Mouse (Mus musculus) liver, embryonic 11.5 days (tissue): Measurements from ENCODE around the gene H2-K1. TPM values are rescaled to one million over a fixed set of nuclear protein-coding genes. Genes with fewer than 3 reads are reported as not detected.
A peak's percentile ranks its signal among the peaks of the same experiment; 100 is the strongest.
"Not testable (repeated sequence)": the region's sequence is repeated elsewhere in the genome, so short reads cannot be mapped to it uniquely, and the experiment has no call there.

Experiments
- ATAC-seq: fragments of 200-750 bp; cut with Nextera tagmentation; replicated peaks from 2 replicates; pipeline ENCODE4 v1.8.0; 2017; ENCODE audit warnings: moderate number of reproducible peaks, mild to moderate bottlenecking, moderate TSS enrichment, moderate library complexity; ENCODE audit not compliant: low FRiP score
- DNase-seq: peaks from one replicate; pipeline ENCODE4 v3.0.0-alpha.2; 2017; ENCODE audit warnings: low spot score
- H3K27ac ChIP-seq: fragments of 300-500 bp; sonication (generic); 2 replicates; pipeline ENCODE4 v1.5.1; 2014; ENCODE audit warnings: mild to moderate bottlenecking, low read depth, low read length, control low read depth
- H3K27me3 ChIP-seq: fragments of 300-500 bp; sonication (generic); replicated peaks from 2 replicates; pipeline ENCODE4 v1.6.1; 2014; ENCODE audit warnings: low read length, mixed read lengths; ENCODE audit not compliant: control insufficient read depth, insufficient read depth
- H3K36me3 ChIP-seq: fragments of 300-500 bp; sonication (generic); 2 replicates; pipeline ENCODE4 v1.6.1; 2014; ENCODE audit warnings: mild to moderate bottlenecking, low read length, moderate library complexity, mixed read lengths; ENCODE audit not compliant: control insufficient read depth, insufficient read depth
- H3K4me1 ChIP-seq: fragments of 300-500 bp; sonication (generic); replicated peaks from 2 replicates; pipeline ENCODE4 v1.6.1; 2014; ENCODE audit warnings: low read length, mixed read lengths; ENCODE audit not compliant: control insufficient read depth, insufficient read depth
- H3K4me2 ChIP-seq: fragments of 300-500 bp; sonication (generic); 2 replicates; pipeline ENCODE4 v1.6.1; 2014; ENCODE audit warnings: mild to moderate bottlenecking, control low read depth, moderate library complexity
- H3K4me3 ChIP-seq: fragments of 300-500 bp; sonication (generic); 2 replicates; pipeline ENCODE4 v1.5.1; 2014; ENCODE audit warnings: low read depth, low read length, control low read depth
- H3K9ac ChIP-seq: fragments of 300-500 bp; sonication (generic); 2 replicates; pipeline ENCODE4 v1.6.1; 2014; ENCODE audit warnings: low read depth, low read length, control low read depth
- H3K9me3 ChIP-seq: fragments of 300-500 bp; sonication (generic); 2 replicates; pipeline ENCODE4 v1.6.1; 2016; ENCODE audit warnings: low read length, inconsistent platforms, mixed read lengths; ENCODE audit not compliant: control insufficient read depth
- WGBS: fragments of 180-500 bp; shearing (Covaris S2); extraction: QIAGEN DNeasy Blood & Tissue Kit; methylation state at CpG from one replicate; pipeline ENCODE4 v1.1.7; 2014; 5-methylcytosine and 5-hydroxymethylcytosine counted together
- polyA plus RNA-seq: library from polyadenylated mRNA; unstranded; fragments of >200 nt; fragmentation: Nextera tagmentation; extraction: Ambion mirVana; gene quantifications from 2 replicates; pipeline ENCODE4 v1.2.1, GENCODE M21; 2014

H2-K1 gene
- polyA plus RNA-seq, 1 experiment from 2014 or later, result 82.7 TPM

DNA sequence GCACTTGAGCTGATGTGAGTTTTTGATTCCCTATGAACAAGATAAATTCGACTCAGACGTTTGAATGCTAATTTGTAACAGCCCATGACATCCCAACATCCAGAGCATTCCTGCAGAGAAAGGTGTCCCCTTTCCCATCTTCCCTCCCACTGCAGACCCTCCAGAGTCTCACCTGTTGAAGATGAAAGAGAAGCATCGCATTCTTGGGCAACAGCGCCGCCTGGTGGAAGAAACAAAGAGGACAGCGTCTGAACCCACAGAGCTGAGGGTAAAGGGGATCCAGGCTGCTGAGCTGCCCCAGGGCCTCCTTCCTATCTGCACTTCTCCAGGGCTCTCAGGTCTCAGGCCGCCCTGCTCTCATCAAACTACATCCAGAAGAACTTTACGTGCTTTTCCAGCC, 18.0 kb downstream of the H2-K1 start:
- H3K27ac ChIP-seq, H3K9ac ChIP-seq, H3K9me3 ChIP-seq, H3K4me3 ChIP-seq, ATAC-seq, DNase-seq, H3K36me3 ChIP-seq: not testable (repeated sequence)
- WGBS, result 4% methylated on average over 8 of the region's 8 CpGs
- H3K27me3 ChIP-seq, result peaks cover 18% of the 10 kb centered on the region
- peaks cover 21% of the 10 kb centered on the region for H3K4me1 ChIP-seq
- peak overlapping the region; percentile 74 for H3K4me2 ChIP-seq

DNA sequence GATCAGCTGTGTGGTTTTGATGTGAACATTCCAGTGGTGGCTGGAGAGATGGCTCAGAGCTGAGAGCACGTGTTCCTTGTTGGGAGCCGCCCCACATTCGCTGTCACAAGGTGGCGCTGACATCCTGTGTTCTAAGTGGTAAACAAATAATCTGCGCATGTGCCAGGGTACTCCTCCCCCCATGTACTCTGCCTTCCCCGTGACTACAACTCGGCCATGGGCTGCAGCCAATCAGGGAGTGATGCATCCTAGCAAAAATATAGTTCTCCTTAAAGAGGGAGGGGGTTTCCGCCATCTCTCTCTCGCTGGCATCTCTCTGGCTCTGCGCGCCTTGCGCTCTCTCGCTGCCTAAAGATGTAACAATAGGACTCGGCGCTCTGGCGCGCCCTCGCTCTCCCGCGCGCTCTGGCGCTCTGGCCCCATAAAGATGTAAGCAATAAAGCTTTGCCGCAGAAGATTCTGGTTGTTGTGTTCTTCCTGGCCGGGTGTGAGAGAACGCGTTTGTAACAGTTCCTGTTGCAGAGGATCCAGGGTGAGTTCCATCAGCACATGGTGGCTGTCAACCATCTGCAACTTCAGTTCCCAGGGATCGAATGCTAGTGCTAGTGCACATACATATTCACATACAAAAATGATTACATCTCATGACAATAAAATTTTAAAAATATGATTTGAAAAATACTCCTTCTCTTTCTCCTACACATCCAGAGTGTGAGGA, 18.8 kb downstream of the H2-K1 start:
- WGBS, result 1% methylated on average over 27 of the region's 27 CpGs
- Histone ChIP-seq H3K9ac (peak overlapping the region; percentile 61; the same call in 1 of the 2 replicates), H3K4me2 (peak overlapping the region; percentile 74), H3K27me3 (peaks cover 18% of the 10 kb centered on the region), H3K4me1 (peaks cover 21% of the 10 kb centered on the region), H3K4me3 (peak overlapping the region; percentile 57), H3K27ac (peak overlapping the region; percentile 68; the same call in 1 of the 2 replicates)
- DNase-seq (peak; percentile 85), ATAC-seq (peak; percentile 81)
- not testable (repeated sequence) for H3K36me3 ChIP-seq, H3K9me3 ChIP-seq

GRCm38 (mm10) chr17:33980181-33981035, 19.7 kb downstream of the H2-K1 start:
- no peaks in the 10 kb centered on the region for H3K36me3 ChIP-seq
- H3K27ac ChIP-seq, result no peak overlapping the region; the same call in none of the 2 replicates
- DNase-seq (no peak), ATAC-seq (no peak)
- no peaks in the 10 kb centered on the region for H3K9me3 ChIP-seq
- H3K9ac ChIP-seq, result no peak overlapping the region; the same call in 1 of the 2 replicates
- no peak overlapping the region for H3K4me3 ChIP-seq
- H3K4me2 ChIP-seq, result no peak overlapping the region; the same call in 1 of the 2 replicates
- H3K4me1 ChIP-seq, result peaks cover 21% of the 10 kb centered on the region
- WGBS, result 79% methylated on average over 19 of the region's 19 CpGs
- peaks cover 18% of the 10 kb centered on the region for H3K27me3 ChIP-seq

- no peak overlapping the region for H3K4me3 ChIP-seq
- no peaks in the 10 kb centered on the region for H3K36me3 ChIP-seq
- ATAC-seq (no peak), DNase-seq (no peak)
- H3K9ac ChIP-seq, result no peak overlapping the region
- H3K27me3 ChIP-seq, result peaks cover 18% of the 10 kb centered on the region
- no peak overlapping the region for H3K4me2 ChIP-seq
- H3K9me3 ChIP-seq, result no peaks in the 10 kb centered on the region
- 63% methylated on average over 6 of the region's 6 CpGs for WGBS
- H3K4me1 ChIP-seq, result peaks cover 21% of the 10 kb centered on the region
- no peak overlapping the region for H3K27ac ChIP-seq
Measured at GRCm38 (mm10) chr17:33979512-33980050, 20.6 kb downstream of the H2-K1 start.

- WGBS, result 1% methylated on average over 17 of the region's 17 CpGs
- H3K4me3 ChIP-seq, result peak overlapping the region; percentile 50
- peaks cover 21% of the 10 kb centered on the region for H3K4me1 ChIP-seq
- H3K9ac ChIP-seq, result peak overlapping the region; percentile 38
- ATAC-seq, result peak; percentile 82
- peak; percentile 68 for DNase-seq
- peaks cover 18% of the 10 kb centered on the region for H3K27me3 ChIP-seq
- peak overlapping the region; percentile 87 for H3K4me2 ChIP-seq
- H3K36me3 ChIP-seq, result no peaks in the 10 kb centered on the region
- peak overlapping the region; percentile 43; the same call in 1 of the 2 replicates for H3K27ac ChIP-seq
- no peaks in the 10 kb centered on the region for H3K9me3 ChIP-seq
Measured at GRCm38 (mm10) chr17:33978631-33979031, 21.5 kb downstream of the H2-K1 start.

- peak overlapping the region; percentile 50 for H3K4me3 ChIP-seq
- WGBS, result 2% methylated on average over 57 of the region's 57 CpGs
- peaks cover 18% of the 10 kb centered on the region for H3K27me3 ChIP-seq
- H3K36me3 ChIP-seq, result no peaks in the 10 kb centered on the region
- no peak overlapping the region for H3K27ac ChIP-seq
- peak overlapping the region; percentile 38 for H3K9ac ChIP-seq
- DNase-seq, result no peak
- peaks cover 21% of the 10 kb centered on the region for H3K4me1 ChIP-seq
- no peaks in the 10 kb centered on the region for H3K9me3 ChIP-seq
- ATAC-seq, result no peak
- peak overlapping the region; percentile 87 for H3K4me2 ChIP-seq
Measured at GRCm38 (mm10) chr17:33977861-33978557, 22.1 kb downstream of the H2-K1 start.

- Histone ChIP-seq H3K9me3 (no peaks in the 10 kb centered on the region), H3K27me3 (peaks cover 11% of the 10 kb centered on the region), H3K4me3 (no peak overlapping the region), H3K27ac (no peak overlapping the region), H3K4me2 (no peak overlapping the region), H3K4me1 (peaks cover 4% of the 10 kb centered on the region; the same call in 1 of the 2 replicates), H3K9ac (no peak overlapping the region), H3K36me3 (no peaks in the 10 kb centered on the region)
- no peak for ATAC-seq
- 57% methylated on average over 3 of the region's 3 CpGs for WGBS
- DNase-seq, result no peak
Measured at GRCm38 (mm10) chr17:33973572-33973971, 26.6 kb downstream of the H2-K1 start.

DNA sequence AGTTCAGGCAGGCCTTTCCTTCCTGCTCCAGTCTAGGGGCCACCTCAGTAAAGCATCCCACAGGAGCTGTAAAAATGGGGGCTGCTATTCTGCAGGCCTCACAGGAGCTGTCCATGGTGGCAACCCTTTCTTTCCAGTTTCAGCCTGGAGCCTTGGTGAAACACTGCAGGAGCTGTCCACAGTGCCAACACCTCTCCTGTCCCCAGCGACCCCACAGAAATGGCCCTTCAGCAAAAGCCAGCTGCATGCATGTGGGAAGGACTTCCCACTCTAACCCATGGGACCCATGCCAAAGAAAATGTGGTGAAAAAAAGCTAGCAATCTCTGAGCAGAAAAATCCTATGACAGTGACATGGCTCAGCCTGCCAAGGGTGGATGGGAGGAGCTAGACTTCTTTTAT, 27.5 kb downstream of the H2-K1 start:
- Histone ChIP-seq H3K9ac (no peak overlapping the region), H3K27ac (no peak overlapping the region), H3K9me3 (no peaks in the 10 kb centered on the region), H3K27me3 (peaks cover 2% of the 10 kb centered on the region), H3K36me3 (no peaks in the 10 kb centered on the region), H3K4me3 (no peak overlapping the region), H3K4me1 (peaks cover under 1% of the 10 kb centered on the region; the same call in 1 of the 2 replicates), H3K4me2 (no peak overlapping the region)
- no peak for DNase-seq
- 6% methylated on average over 1 of the region's 1 CpGs for WGBS
- ATAC-seq, result no peak
